Mouse (Mus musculus) gastrocnemius, postnatal 25 days (tissue): ENCODE measurements around the gene Vmn2r14. TPM values are rescaled to one million over a fixed set of nuclear protein-coding genes. Genes with fewer than 3 reads are reported as not detected.
"Not testable (repeated sequence)": the region's sequence is repeated elsewhere in the genome, so short reads cannot be mapped to it uniquely, and the experiment has no call there.

Source experiments
- DNase-seq: peaks from one replicate; pipeline ENCODE4 v3.0.0; 2022
- long read RNA-seq, 2 experiments: library from polyadenylated mRNA; stranded (forward); transcript quantifications; one replicate each; pipeline ENCODE4 v2.0.0; 2021
- total RNA-seq, 2 experiments: library from RNA; stranded (reverse); gene quantifications; 1 replicate in 1 of 2; 2 replicates in 1 of 2; pipeline ENCODE4 v1.2.3; 2021

The Vmn2r14 gene
- total RNA-seq, result not detected
- long read RNA-seq, experiment 1, result 0 reads
- long read RNA-seq, experiment 2, result 0 reads

GRCm38 (mm10) chr5:109224608-109225007 is at the start of gene Vmn2r14:
Vmn2r14 (minus strand) TSS chr5:109224708.
- no peak for DNase-seq

- DNase-seq, result not testable (repeated sequence)
Observed at GRCm38 (mm10) chr5:109192099-109192498, 32.4 kb downstream of the Vmn2r14 start, which contains the start of gene Vmn2r13. Vmn2r13 (minus strand) TSS chr5:109192199.

GRCm38 (mm10) chr5:109166851-109167250 is 57.7 kb downstream of the Vmn2r14 start:
- not testable (repeated sequence) for DNase-seq

Other genes starting within 250 kb of the Vmn2r14 start
- not detected for gene Vmn2r10, start 218.2 kb downstream of the Vmn2r14 start, total RNA-seq
- not detected for gene Vmn2r11, start 165.1 kb downstream of the Vmn2r14 start, total RNA-seq
- gene Vmn2r12, start 126.8 kb downstream of the Vmn2r14 start, total RNA-seq, result not detected
- not detected for gene Vmn2r13, start 32.5 kb downstream of the Vmn2r14 start, total RNA-seq
- gene Vmn2r15, start 72.9 kb upstream of the Vmn2r14 start, total RNA-seq, result not detected
- not detected for gene Vmn2r16, start 105.5 kb upstream of the Vmn2r14 start, total RNA-seq
- not detected for gene Vmn2r17, start 195.0 kb upstream of the Vmn2r14 start, total RNA-seq